Mouse (Mus musculus): ENCODE measurements around the gene Rhox13. TPM values are rescaled to one million over a fixed set of nuclear protein-coding genes. Genes with fewer than 3 reads are reported as not detected.

Gene Rhox13
- polyA plus RNA-seq (2017; shearing (Covaris generic)): not detected

DNA sequence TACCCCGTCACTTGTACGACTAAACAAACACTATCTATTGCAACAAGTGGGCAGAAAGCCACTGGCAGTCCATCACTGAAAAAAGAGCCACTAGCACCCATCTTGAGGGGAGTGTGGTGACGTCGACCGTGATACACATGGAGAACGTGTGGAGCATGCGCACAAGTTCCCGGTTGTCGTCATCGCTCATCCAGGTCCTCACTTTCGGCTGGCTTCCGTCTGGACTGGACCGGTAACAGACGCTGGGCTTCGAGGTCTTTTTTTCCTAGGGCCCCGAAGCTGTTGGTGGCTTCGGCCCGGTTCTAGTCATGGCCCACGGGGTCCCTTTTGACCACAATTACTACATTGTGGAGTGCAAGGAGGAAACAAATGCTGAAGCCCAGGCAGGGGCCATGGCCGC, at the start of gene Rhox13:
TSS of gene Rhox13 (plus strand) at position 238 of the 400 bp plus-strand sequence.

DNA sequence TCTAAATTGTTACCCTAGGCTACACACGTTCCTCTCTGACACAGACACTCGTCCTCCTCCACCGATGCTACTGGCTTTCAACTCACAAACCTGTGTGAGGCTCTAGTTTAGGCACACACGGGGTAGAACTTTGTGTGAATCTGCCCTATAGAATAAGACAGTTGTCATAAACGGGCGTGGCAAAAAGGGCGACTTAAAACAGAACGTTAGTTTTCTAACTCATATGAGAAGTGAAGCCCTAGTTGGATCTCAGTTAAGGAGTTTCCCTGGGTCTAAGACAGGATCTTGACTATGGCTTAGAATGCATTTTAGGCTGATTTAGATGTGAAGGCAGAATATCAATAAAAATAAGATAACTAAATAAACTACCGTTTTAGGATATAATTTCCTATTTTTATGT, 36.0 kb upstream of the Rhox13 start, which contains the start of gene Rhox11:
TSS of gene Rhox11 (minus strand) at position 101 of the 400 bp plus-strand sequence.

GRCm38 (mm10) chrX:38110807-38111206, 10.2 kb upstream of the Rhox13 start, which contains the start of gene Rhox12:
Rhox12 (minus strand) TSS chrX:38110907.

Other genes starting within 250 kb of the Rhox13 start
- not detected for gene Rhox8, start 242.3 kb upstream of the Rhox13 start, polyA plus RNA-seq (2017; shearing (Covaris generic))
- gene Rhox7b, start 224.0 kb upstream of the Rhox13 start, polyA plus RNA-seq (2017; shearing (Covaris generic)): not detected
- not detected for gene Rhox9, start 219.4 kb upstream of the Rhox13 start, polyA plus RNA-seq (2017; shearing (Covaris generic))
- gene Btg1-ps1, start 102.4 kb upstream of the Rhox13 start, polyA plus RNA-seq (2017; shearing (Covaris generic)): not detected
- gene Btg1-ps2, start 78.1 kb upstream of the Rhox13 start, polyA plus RNA-seq (2017; shearing (Covaris generic)): not detected
- gene Rhox10, start 54.7 kb upstream of the Rhox13 start, polyA plus RNA-seq (2017; shearing (Covaris generic)): not detected
- not detected for gene Rhox11, start 36.1 kb upstream of the Rhox13 start, polyA plus RNA-seq (2017; shearing (Covaris generic))
- not detected for gene Rhox12, start 10.3 kb upstream of the Rhox13 start, polyA plus RNA-seq (2017; shearing (Covaris generic))
- gene Zbtb33, start 68.6 kb downstream of the Rhox13 start, polyA plus RNA-seq (2017; shearing (Covaris generic)): 1.1 TPM
- 1.2 TPM for gene Tmem255a, start 131.2 kb downstream of the Rhox13 start, polyA plus RNA-seq (2017; shearing (Covaris generic))
- not detected for gene Atp1b4, start 195.0 kb downstream of the Rhox13 start, polyA plus RNA-seq (2017; shearing (Covaris generic))